Mouse (Mus musculus): ENCODE data around the gene Fancg.

- TF ChIP-seq POLR2A (IDR thresholded peaks at IDR 0.05; ENCODE audit: borderline replicate concordance, extremely low read depth, insufficient read depth, insufficient read length, poor library complexity, severe bottlenecking) = no peak
- TF ChIP-seq CTCF (IDR thresholded peaks at IDR 0.05; ENCODE audit: borderline replicate concordance, extremely low read depth, insufficient read depth, insufficient read length) = no peak
Observed at GRCm38 (mm10) chr4:43043644-43044357, 33.5 kb upstream of the Fancg start.

Measured in brain, embryonic 14.5 days (tissue).